8 mouse cellular contexts compared by ENCODE assay signal in the genomic region with DNA sequence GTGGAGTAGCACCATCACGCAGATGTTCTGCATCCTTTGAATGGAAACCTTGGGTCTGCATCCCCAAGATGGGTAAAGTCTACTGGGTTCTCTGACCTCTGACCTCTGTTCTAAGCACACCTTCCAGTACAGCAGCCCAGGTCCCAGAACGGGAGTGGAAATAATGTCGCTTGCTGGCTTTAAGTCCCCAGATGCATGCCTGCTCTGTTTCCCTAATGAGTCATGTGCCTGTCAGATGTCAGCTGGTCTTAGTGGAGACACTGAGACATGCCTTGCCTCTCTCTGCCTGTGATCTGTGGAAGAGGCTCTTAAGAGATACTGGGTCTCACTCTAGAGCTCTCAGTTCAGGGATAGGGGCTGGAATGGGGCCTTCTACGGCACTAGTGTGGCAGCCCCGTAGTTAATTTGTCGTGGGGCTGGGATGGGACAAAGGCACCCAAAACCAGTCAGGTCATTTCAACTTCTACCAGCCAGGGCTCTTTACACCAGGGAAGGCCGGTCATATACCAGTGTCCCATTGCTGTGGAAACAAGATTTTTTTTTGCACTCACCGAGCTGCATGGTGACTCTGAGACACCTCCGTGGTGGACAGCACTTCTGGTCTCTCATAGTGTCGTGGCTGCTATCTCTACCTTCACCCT.
DNase-seq lines count a peak whose midpoint lies in the region; ATAC-seq and TF ChIP-seq lines count a peak whose summit lies in the region.

No protein-coding gene starts in this region.

- H3K4me3 ChIP-seq in heart, embryonic 16.5 days (ENCODE audit: low read length) = no peak overlapping the region
- no peak overlapping the region for H3K4me3 ChIP-seq in midbrain, embryonic 12.5 days

- WGBS in heart, embryonic 16.5 days = 26% methylated on average over 10 of the region's 10 CpGs
- 13% methylated on average over 10 of the region's 10 CpGs for whole genome bisulfite sequencing in midbrain, embryonic 12.5 days

- peaks cover 8% of the 10 kb centered on the region for H3K36me3 ChIP-seq in heart, embryonic 16.5 days (ENCODE audit: control insufficient read depth, insufficient read depth)
- H3K36me3 ChIP-seq in midbrain, embryonic 12.5 days = peaks cover 42% of the 10 kb centered on the region

- intact Hi-C loops in heart, postnatal 14 days (cut with DNase I) = loop anchor here (10.0 kb wide), 1 partner anchor 58 kb away; no protein-coding TSS in a partner anchor

- no peaks in the 10 kb centered on the region for H3K9me3 ChIP-seq in heart, embryonic 16.5 days (replicated peaks; ENCODE audit: control insufficient read depth, low read length)
- H3K9me3 ChIP-seq in midbrain, embryonic 12.5 days = no peaks in the 10 kb centered on the region

- peak; percentile 62 for ATAC-seq in Patski
- no peak for ATAC-seq in heart, embryonic 16.5 days (replicated peaks; ENCODE audit: extremely low read depth, insufficient read depth, low FRiP score)
- ATAC-seq in midbrain, embryonic 12.5 days (ENCODE audit: low FRiP score, low read depth) = peak; percentile 27

- peak overlapping the region; percentile 74 for H3K9ac ChIP-seq in heart, embryonic 16.5 days (ENCODE audit: low read length)
- peak overlapping the region; percentile 52 for H3K9ac ChIP-seq in midbrain, embryonic 12.5 days (replicated peaks)

- peak overlapping the region; percentile 47 for H3K4me2 ChIP-seq in heart, embryonic 16.5 days (ENCODE audit: low read depth, low read length)
- peak overlapping the region; percentile 29 for H3K4me2 ChIP-seq in midbrain, embryonic 12.5 days (replicated peaks)

- H3K27me3 ChIP-seq in Patski = no peaks in the 10 kb centered on the region
- no peaks in the 10 kb centered on the region for H3K27me3 ChIP-seq in heart, embryonic 16.5 days (ENCODE audit: control insufficient read depth, insufficient read depth, low read length)
- no peaks in the 10 kb centered on the region for H3K27me3 ChIP-seq in midbrain, embryonic 12.5 days

- in situ Hi-C loops in Patski (cut with MboI; ENCODE audit: low pct_unique_long_range_greater_than_20kb) = no loop called here

- H3K4me1 ChIP-seq in heart, embryonic 16.5 days (ENCODE audit: control insufficient read depth, insufficient read depth, low read length) = peaks cover 56% of the 10 kb centered on the region
- H3K4me1 ChIP-seq in midbrain, embryonic 12.5 days = peaks cover 74% of the 10 kb centered on the region

- peak; percentile 51 to 57 for DNase-seq in heart, adult 18-20 months
- no peak for DNase-seq in heart, postnatal 14 days
- no peak for DNase-seq in Patski (ENCODE audit: low read depth, low spot score)
- DNase-seq in spleen, postnatal 4 days (ENCODE audit: low spot score in 2 of 2) = no peak
- no peak for DNase-seq in urinary bladder, postnatal 10 days (ENCODE audit: low spot score)
- DNase-seq in right cerebral cortex, postnatal 25 days = no peak

- POLR2A ChIA-PET in Patski (lab: Charles Lee) = interaction anchor here (1.4 kb wide), 1 partner anchor 128 kb away, joined by 5 read pairs; a partner anchor contains a TSS

- TF ChIP-seq CTCF in Patski (IDR thresholded peaks at IDR 0.05) = no peak

- H3K27ac ChIP-seq in heart, embryonic 16.5 days (ENCODE audit: low read length) = peak overlapping the region; percentile 97
- H3K27ac ChIP-seq in midbrain, embryonic 12.5 days (replicated peaks) = peak overlapping the region; percentile 98

- CTCF ChIA-PET in Patski (lab: Charles Lee) = interaction anchor here (0.7 to 1.6 kb wide), 3 partner anchors 9 to 59 kb away, joined by 3 to 6 read pairs (median 3); no protein-coding TSS in a partner anchor

Comparison
In these comparisons a context has a peak if more than half of its experiments do, and no peak if none do; other contexts are left out.
1. DNase-seq: peak in heart, adult 18-20 months (2 of 2); none in heart, postnatal 14 days (0 of 2), Patski (single experiment), spleen, postnatal 4 days (0 of 2), urinary bladder, postnatal 10 days (single experiment) and right cerebral cortex, postnatal 25 days (single experiment).